Mouse (Mus musculus) MEL (cell line): Measurements from ENCODE around the gene Cdyl. TPM values are rescaled to one million over a fixed set of nuclear protein-coding genes. Genes with fewer than 3 reads are reported as not detected.

Experiments used
- DNase-seq: peaks from one replicate; pipeline ENCODE4 v3.0.0; 2011; ENCODE audit warnings: low read depth, low spot score
- H3K27ac ChIP-seq: 2 replicates; pipeline ENCODE4 v1.5.1; 2012; ENCODE audit warnings: low read depth, mild to moderate bottlenecking, control low read depth, low read length, moderate library complexity; ENCODE audit not compliant: control insufficient read depth
- H3K27me3 ChIP-seq, 2 experiments: fragments of 150-350 bp in 1 of 2; sonication (generic) in 1 of 2; 2 replicates each; pipeline ENCODE4 v1.6.1; 2012; ENCODE audit warnings: low read length in 2 of 2, mild to moderate bottlenecking in 2 of 2, improper control_type of control experiment in 1 of 2, moderate library complexity in 1 of 2; ENCODE audit not compliant: insufficient read depth in 2 of 2, control insufficient read depth in 1 of 2
- H3K36me3 ChIP-seq, 2 experiments: 2 replicates each; pipeline ENCODE4 v1.6.1; 2012 to 2014; ENCODE audit warnings: low read length in 2 of 2, improper control_type of control experiment in 1 of 2, inconsistent platforms in 1 of 2, mild to moderate bottlenecking in 1 of 2; ENCODE audit not compliant: insufficient read depth in 2 of 2, control insufficient read depth in 1 of 2
- H3K4me1 ChIP-seq, 2 experiments: fragments of 150-350 bp in 1 of 2; sonication (generic) in 1 of 2; 2 replicates each; pipeline ENCODE4 v1.6.1; 2012; ENCODE audit warnings: low read length in 2 of 2, improper control_type of control experiment in 1 of 2, mild to moderate bottlenecking in 1 of 2; ENCODE audit not compliant: insufficient read depth in 2 of 2, control insufficient read depth in 1 of 2
- H3K4me3 ChIP-seq, 2 experiments: fragments of 150-350 bp in 1 of 2; sonication (generic) in 1 of 2; 2 replicates each; pipeline ENCODE4 v1.5.1; 2012; ENCODE audit warnings: low read depth in 2 of 2, low read length in 2 of 2, mild to moderate bottlenecking in 2 of 2, moderate library complexity in 2 of 2, control low read depth in 1 of 2, improper control_type of control experiment in 1 of 2; ENCODE audit not compliant: control insufficient read depth in 1 of 2, insufficient read depth in 1 of 2
- H3K79me2 ChIP-seq: 2 replicates; pipeline ENCODE4 v1.6.1; 2012; ENCODE audit warnings: mild to moderate bottlenecking, low read length, moderate library complexity; ENCODE audit not compliant: control insufficient read depth, poor library complexity, insufficient read depth
- H3K9ac ChIP-seq: 2 replicates; pipeline ENCODE4 v1.6.1; 2012; ENCODE audit warnings: low read depth, mild to moderate bottlenecking, control low read depth, low read length, moderate library complexity; ENCODE audit not compliant: control insufficient read depth, poor library complexity, severe bottlenecking
- H3K9me3 ChIP-seq: fragments of 150-350 bp; sonication (generic); replicated peaks from 2 replicates; pipeline ENCODE4 v1.6.1; 2012; ENCODE audit warnings: mild to moderate bottlenecking, low read length, improper control_type of control experiment, moderate library complexity; ENCODE audit not compliant: insufficient read depth
- CHD1 ChIP-seq: IDR thresholded peaks from 2 replicates; pipeline ENCODE4 v1.6.1; 2012; ENCODE audit warnings: low read depth, mild to moderate bottlenecking, inconsistent platforms, low read length, improper control_type of control experiment
- CHD2 ChIP-seq: IDR thresholded peaks from 2 replicates; pipeline ENCODE4 v1.6.1; 2011; ENCODE audit warnings: low read length, improper control_type of control experiment
- GABPA ChIP-seq: IDR thresholded peaks from 2 replicates; pipeline ENCODE4 v1.6.1; 2012; ENCODE audit warnings: low read depth, mild to moderate bottlenecking, inconsistent platforms, low read length, improper control_type of control experiment, moderate library complexity
- GATA1 ChIP-seq: IDR thresholded peaks from 2 replicates; pipeline ENCODE4 v1.6.1; 2011; ENCODE audit warnings: low read depth, low read length, improper control_type of control experiment
- HCFC1 ChIP-seq: IDR thresholded peaks from 2 replicates; pipeline ENCODE4 v1.6.1; 2012; ENCODE audit warnings: low read depth, mild to moderate bottlenecking, inconsistent platforms, low read length, improper control_type of control experiment, moderate library complexity
- JUND ChIP-seq: IDR thresholded peaks from 2 replicates; pipeline ENCODE4 v1.6.1; 2011; ENCODE audit warnings: low read depth, mild to moderate bottlenecking, improper control_type of control experiment, low read length
- KAT2A ChIP-seq: conservative IDR thresholded peaks from 2 replicates; pipeline ENCODE4 v1.6.1; 2012; ENCODE audit warnings: low read depth, low read length, improper control_type of control experiment, inconsistent platforms
- MAFK ChIP-seq: IDR thresholded peaks from 2 replicates; pipeline ENCODE4 v1.6.1; 2011; ENCODE audit warnings: low read depth, mild to moderate bottlenecking, low read length, improper control_type of control experiment, borderline replicate concordance
- MAX ChIP-seq: IDR thresholded peaks from 2 replicates; pipeline ENCODE4 v1.6.1; 2011; ENCODE audit warnings: low read length, improper control_type of control experiment
- MAZ ChIP-seq: IDR thresholded peaks from 2 replicates; pipeline ENCODE4 v1.6.1; 2012; ENCODE audit warnings: low read depth, mild to moderate bottlenecking, inconsistent platforms, low read length, improper control_type of control experiment
- MEF2A ChIP-seq: IDR thresholded peaks from 2 replicates; pipeline ENCODE4 v1.6.1; 2014; ENCODE audit warnings: low read depth, mild to moderate bottlenecking, inconsistent platforms, low read length, improper control_type of control experiment; ENCODE audit not compliant: poor library complexity, insufficient replicate concordance, severe bottlenecking; ENCODE audit errors: extremely low read depth
- POLR2A ChIP-seq, 2 experiments: IDR thresholded peaks; 2 replicates each; pipeline ENCODE4 v1.6.1; 2011 to 2012; ENCODE audit warnings: low read length in 2 of 2, mild to moderate bottlenecking in 2 of 2, control low read depth in 1 of 2, improper control_type of control experiment in 1 of 2, low read depth in 1 of 2, moderate library complexity in 1 of 2; ENCODE audit not compliant: control insufficient read depth in 1 of 2, insufficient read depth in 1 of 2, poor library complexity in 1 of 2
- POLR2AphosphoS5 ChIP-seq: IDR thresholded peaks from 2 replicates; pipeline ENCODE4 v1.6.1; 2012; ENCODE audit warnings: low read depth, borderline replicate concordance, mild to moderate bottlenecking, inconsistent platforms, low read length, moderate library complexity, mixed read lengths
- RAD21 ChIP-seq: IDR thresholded peaks from 2 replicates; pipeline ENCODE4 v1.6.1; 2011; ENCODE audit warnings: mild to moderate bottlenecking, low read depth, low read length, improper control_type of control experiment
- RCOR1 ChIP-seq: IDR thresholded peaks from 2 replicates; pipeline ENCODE4 v1.6.1; 2012; ENCODE audit warnings: low read depth, mild to moderate bottlenecking, inconsistent platforms, low read length, improper control_type of control experiment
- SMC3 ChIP-seq: IDR thresholded peaks from 2 replicates; pipeline ENCODE4 v1.6.1; 2011; ENCODE audit warnings: low read depth, low read length, improper control_type of control experiment
- TAL1 ChIP-seq: IDR thresholded peaks from 2 replicates; pipeline ENCODE4 v1.6.1; 2012; ENCODE audit warnings: mild to moderate bottlenecking, inconsistent platforms, low read length, moderate library complexity, mixed read lengths
- TCF12 ChIP-seq: IDR thresholded peaks from 2 replicates; pipeline ENCODE4 v1.6.1; 2014; ENCODE audit warnings: low read depth, mild to moderate bottlenecking, inconsistent platforms, low read length, improper control_type of control experiment, moderate library complexity
- USF1 ChIP-seq: IDR thresholded peaks from 2 replicates; pipeline ENCODE4 v1.6.1; 2014; ENCODE audit warnings: low read depth, mild to moderate bottlenecking, inconsistent platforms, low read length, improper control_type of control experiment, moderate library complexity
- USF2 ChIP-seq, 2 experiments: IDR thresholded peaks; 2 replicates each; pipeline ENCODE4 v1.6.1; 2011 to 2012; ENCODE audit warnings: improper control_type of control experiment in 2 of 2, low read length in 2 of 2, borderline replicate concordance in 1 of 2, inconsistent platforms in 1 of 2, low read depth in 1 of 2, mild to moderate bottlenecking in 1 of 2; ENCODE audit not compliant: insufficient read depth in 1 of 2
- ZMIZ1 ChIP-seq: IDR thresholded peaks from 2 replicates; pipeline ENCODE4 v1.6.1; 2012; ENCODE audit warnings: low read depth, mild to moderate bottlenecking, inconsistent platforms, low read length, improper control_type of control experiment, moderate library complexity
- ZNF384 ChIP-seq: IDR thresholded peaks from 2 replicates; pipeline ENCODE4 v1.6.1; 2012; ENCODE audit warnings: low read depth, mild to moderate bottlenecking, inconsistent platforms, low read length, improper control_type of control experiment
- polyA plus RNA-seq, 2 experiments: library from polyadenylated mRNA; stranded (reverse) in 1 of 2; unstranded in 1 of 2; fragments of >175 nt in 1 of 2; fragments of >200 nt in 1 of 2; gene quantifications; 2 replicates each; pipeline versions ENCODE4 v1.2.1 to v1.2.4; 2012; ENCODE audit warnings: low replicate concordance in 2 of 2, low read depth in 1 of 2; ENCODE audit not compliant: insufficient read length in 2 of 2, insufficient read depth in 1 of 2, missing spikeins in 1 of 2
- total RNA-seq: library from RNA; depleted of rRNA; stranded (reverse); fragments of 300-350 nt; gene quantifications from 2 replicates; pipeline ENCODE4 v1.2.3, GENCODE M21; 2012

The Cdyl gene
- total and polyA plus RNA-seq, 3 experiments: 8.9 to 32.2 TPM; not detected in 1

- H3K36me3 ChIP-seq: peaks cover 0 to 9% of the 10 kb centered on the region in 2 experiments; a peak in 2 of 4 replicates
- DNase-seq: no peak
- H3K4me1 ChIP-seq: peaks cover 0 to 13% of the 10 kb centered on the region in 2 experiments; a peak in 3 of 4 replicates
These were observed 123.9 kb downstream of the Cdyl start for GRCm38 (mm10) chr13:35783576-35783975.

DNA sequence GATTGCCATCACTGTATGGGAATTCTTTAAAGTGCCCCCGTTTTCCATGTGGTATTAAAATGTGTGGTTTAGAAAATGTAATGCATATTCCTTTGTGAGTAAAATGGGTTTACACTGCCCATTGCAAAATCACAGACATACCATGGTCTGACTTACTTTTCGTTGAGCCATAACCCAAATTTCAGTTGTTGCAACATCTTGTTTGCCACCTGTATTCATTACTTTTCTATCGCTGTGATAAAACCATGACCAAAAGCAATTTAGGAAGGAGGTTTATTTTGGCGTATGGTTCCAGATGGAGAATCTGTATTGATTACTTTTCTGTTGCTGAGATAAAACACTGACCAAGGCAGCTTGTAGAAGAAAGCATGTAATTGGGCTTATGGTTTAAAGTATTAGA, 124.6 kb downstream of the Cdyl start:
- TF ChIP-seq MAFK: no peak
- TF ChIP-seq SMC3: no peak
- TF ChIP-seq GABPA: no peak
- no peak for TF ChIP-seq POLR2A (IDR thresholded peaks at IDR 0.05; ENCODE audit: control insufficient read depth in 1 of 2, insufficient read depth in 1 of 2, low read depth in 1 of 2, low read length in 2 of 2, poor library complexity in 1 of 2)
- no peak for TF ChIP-seq MAZ
- TF ChIP-seq KAT2A: no peak
- no peak for TF ChIP-seq RAD21
- TF ChIP-seq CHD2: no peak
- TF ChIP-seq ZNF384: no peak
- TF ChIP-seq POLR2AphosphoS5: no peak
- no peak for TF ChIP-seq JUND
- TF ChIP-seq MAX: no peak
- TF ChIP-seq TCF12: no peak
- peaks cover 0 to 13% of the 10 kb centered on the region in 2 experiments; a peak in 3 of 4 replicates for H3K4me1 ChIP-seq
- no peak for DNase-seq

More at GRCm38 (mm10) chr13:35783576-35783975, 123.9 kb downstream of the Cdyl start:
- Histone ChIP-seq H3K9me3 (no peaks in the 10 kb centered on the region), H3K9ac (no peak overlapping the region), H3K79me2 (peaks cover 60% of the 10 kb centered on the region), H3K27ac (no peak overlapping the region), H3K27me3 (no peaks in the 10 kb centered on the region), H3K4me3 (no peak overlapping the region)
- TF ChIP-seq MEF2A (no peak), USF2 (IDR thresholded peaks at IDR 0.05; ENCODE audit: borderline replicate concordance in 1 of 2, insufficient read depth in 1 of 2, low read depth in 1 of 2, low read length in 2 of 2) (no peak), ZMIZ1 (no peak), GATA1 (no peak), POLR2A (IDR thresholded peaks at IDR 0.05; ENCODE audit: control insufficient read depth in 1 of 2, insufficient read depth in 1 of 2, low read depth in 1 of 2, low read length in 2 of 2, poor library complexity in 1 of 2) (no peak), CHD1 (no peak), USF1 (no peak), CHD2 (no peak), HCFC1 (no peak), JUND (no peak), TAL1 (no peak), RCOR1 (no peak), SMC3 (no peak)

More for the DNA sequence above, 124.6 kb downstream of the Cdyl start:
- no peaks in the 10 kb centered on the region for H3K27me3 ChIP-seq
- peaks cover 0 to 9% of the 10 kb centered on the region in 2 experiments; a peak in 2 of 4 replicates for H3K36me3 ChIP-seq
- no peak overlapping the region for H3K4me3 ChIP-seq
- H3K9me3 ChIP-seq: no peaks in the 10 kb centered on the region
- peaks cover 64% of the 10 kb centered on the region for H3K79me2 ChIP-seq
- no peak overlapping the region for H3K9ac ChIP-seq
- H3K27ac ChIP-seq: no peak overlapping the region
